Mouse (Mus musculus) midbrain, embryonic 14.5 days (tissue): ENCODE results near the gene Ptprj. TPM values are rescaled to one million over a fixed set of nuclear protein-coding genes. Genes with fewer than 3 reads are reported as not detected.
"Not testable (repeated sequence)": the region's sequence is repeated elsewhere in the genome, so short reads cannot be mapped to it uniquely, and the experiment has no call there.

Experiments used
- ATAC-seq: fragments of 200-750 bp; cut with Nextera tagmentation; 2 replicates; pipeline ENCODE4 v1.8.0; 2017; ENCODE audit warnings: moderate number of reproducible peaks, moderate library complexity; ENCODE audit not compliant: low FRiP score, low TSS enrichment
- DNase-seq: peaks from one replicate; pipeline ENCODE4 v3.0.0-alpha.2; 2015
- H3K27ac ChIP-seq: fragments of 300-500 bp; sonication (generic); replicated peaks from 2 replicates; pipeline ENCODE4 v1.5.1; 2014; ENCODE audit warnings: mild to moderate bottlenecking, low read depth, low read length, moderate library complexity
- H3K27me3 ChIP-seq: fragments of 300-500 bp; sonication (generic); 2 replicates; pipeline ENCODE4 v1.6.1; 2014; ENCODE audit warnings: low read length, control low read depth, mixed read lengths; ENCODE audit not compliant: control insufficient read depth, insufficient read depth
- H3K36me3 ChIP-seq: fragments of 300-500 bp; sonication (generic); 2 replicates; pipeline ENCODE4 v1.6.1; 2014; ENCODE audit warnings: low read length, control low read depth; ENCODE audit not compliant: control insufficient read depth, insufficient read depth
- H3K4me1 ChIP-seq: fragments of 300-500 bp; sonication (generic); 2 replicates; pipeline ENCODE4 v1.6.1; 2014; ENCODE audit warnings: mild to moderate bottlenecking, antibody characterized with exemption, low read length, control low read depth; ENCODE audit not compliant: control insufficient read depth, insufficient read depth
- H3K4me2 ChIP-seq: fragments of 300-500 bp; sonication (generic); 2 replicates; pipeline ENCODE4 v1.6.1; 2014; ENCODE audit warnings: mild to moderate bottlenecking, low read length, moderate library complexity
- H3K4me3 ChIP-seq: fragments of 300-500 bp; sonication (generic); replicated peaks from 2 replicates; pipeline ENCODE4 v1.5.1; 2014; ENCODE audit warnings: low read depth, low read length
- H3K9ac ChIP-seq: fragments of 300-500 bp; sonication (generic); replicated peaks from 2 replicates; pipeline ENCODE4 v1.6.1; 2014; ENCODE audit warnings: mild to moderate bottlenecking, low read length, moderate library complexity
- H3K9me3 ChIP-seq: fragments of 300-500 bp; sonication (generic); 2 replicates; pipeline ENCODE4 v1.6.1; 2016; ENCODE audit warnings: low read length, control low read depth, mixed read lengths; ENCODE audit not compliant: control insufficient read depth
- WGBS: fragments of 180-500 bp; shearing (Covaris S2); extraction: QIAGEN DNeasy Blood & Tissue Kit; methylation state at CpG from one replicate; pipeline ENCODE4 v1.1.7; 2014; 5-methylcytosine and 5-hydroxymethylcytosine counted together
- polyA plus RNA-seq: library from polyadenylated mRNA; unstranded; fragments of >200 nt; fragmentation: Nextera tagmentation; extraction: Ambion mirVana; gene quantifications from 2 replicates; pipeline ENCODE4 v1.2.1, GENCODE M21; 2014

The Ptprj gene
- polyA plus RNA-seq, 1 experiment from 2014 or later: 7.1 TPM

DNA sequence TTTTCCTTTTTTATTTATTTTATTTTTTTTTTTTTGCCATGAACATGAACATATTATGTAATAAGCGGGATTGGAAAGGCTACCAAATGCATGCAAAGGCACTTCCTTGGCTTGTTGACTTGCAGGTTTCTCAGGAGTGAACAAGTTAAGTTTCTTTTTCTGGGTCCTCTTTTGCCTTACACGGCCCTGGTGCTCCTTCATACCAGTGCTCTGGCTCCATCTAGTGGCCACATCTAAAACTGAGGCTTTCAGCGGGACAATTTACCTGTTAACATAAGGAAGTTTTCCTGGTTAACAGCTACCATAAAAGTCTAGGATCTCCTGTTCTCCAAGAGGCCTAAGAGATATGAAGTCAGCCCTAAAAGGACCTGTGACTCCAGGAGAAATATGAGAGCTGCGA, 150.7 kb downstream of the Ptprj start:
- not testable (repeated sequence) for H3K36me3 ChIP-seq

DNA sequence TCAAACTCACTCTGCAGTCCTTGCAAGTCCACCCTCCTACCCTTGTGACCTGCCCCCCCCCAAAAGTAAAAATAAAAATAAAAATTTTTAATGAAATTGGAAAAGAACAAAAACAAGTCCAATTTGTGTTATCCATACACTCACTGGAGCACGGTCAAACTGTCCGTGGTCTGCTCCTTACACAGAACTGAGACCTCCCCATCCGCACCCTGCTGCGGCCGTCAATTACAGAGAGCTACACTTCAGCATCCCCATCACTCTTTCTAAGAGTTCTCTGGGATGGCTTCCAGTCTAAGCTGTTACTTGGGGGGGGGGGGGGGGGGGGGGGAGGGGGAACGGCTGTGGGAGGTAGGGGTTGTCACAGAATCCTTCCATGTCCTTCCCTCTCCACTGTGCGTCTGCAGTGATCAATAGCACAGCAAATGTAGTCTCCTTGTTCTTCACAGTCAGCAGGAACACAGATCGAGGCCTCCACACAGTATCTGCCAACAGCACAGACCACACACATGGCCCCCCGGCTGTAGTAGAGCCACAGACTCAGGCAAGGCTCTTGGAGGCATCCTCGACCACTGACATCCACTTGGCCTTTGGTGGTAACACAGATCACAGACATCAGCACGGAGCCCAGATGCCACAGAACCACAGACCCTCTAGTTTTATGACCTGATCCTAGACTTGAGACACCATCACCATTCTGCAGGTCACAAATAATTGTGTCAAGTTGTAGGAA, 151.3 kb downstream of the Ptprj start:
- not testable (repeated sequence) for H3K4me3 ChIP-seq, H3K27ac ChIP-seq, H3K36me3 ChIP-seq, H3K9me3 ChIP-seq, H3K9ac ChIP-seq, ATAC-seq, H3K27me3 ChIP-seq, H3K4me2 ChIP-seq, DNase-seq, H3K4me1 ChIP-seq
- no CpG with 5 or more reads among the region's 11 CpGs for WGBS

More for the DNA sequence above, 150.7 kb downstream of the Ptprj start:
- peak; percentile 46; the same call in 1 of the 2 replicates for ATAC-seq
- H3K9ac ChIP-seq, H3K4me1 ChIP-seq, H3K4me2 ChIP-seq, DNase-seq, H3K27ac ChIP-seq, H3K27me3 ChIP-seq, H3K4me3 ChIP-seq, H3K9me3 ChIP-seq: not testable (repeated sequence)
- WGBS: no CpG with 5 or more reads among the region's 4 CpGs

DNA sequence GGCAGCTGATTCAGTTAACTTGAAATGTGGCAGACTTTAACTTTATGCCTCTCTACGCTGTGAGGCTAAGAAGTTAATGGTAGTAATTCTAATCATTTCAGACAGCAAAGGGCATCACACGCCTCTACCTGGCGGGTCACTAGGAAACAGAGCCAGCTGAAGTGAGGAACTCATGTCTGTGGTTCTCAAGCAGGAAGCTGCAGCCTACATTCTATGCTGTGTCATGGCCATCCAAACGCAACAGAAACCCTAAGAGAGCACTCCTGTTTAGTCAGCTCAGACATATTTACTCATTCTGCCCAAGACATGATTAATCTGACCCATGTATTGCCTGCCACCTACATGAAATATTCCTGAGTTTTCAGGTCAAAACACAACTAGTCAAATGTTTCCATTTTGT, 155.5 kb downstream of the Ptprj start:
- not testable (repeated sequence) for H3K4me3 ChIP-seq, H3K27ac ChIP-seq, H3K36me3 ChIP-seq, DNase-seq, H3K9ac ChIP-seq, ATAC-seq, H3K9me3 ChIP-seq, H3K4me1 ChIP-seq, H3K4me2 ChIP-seq, H3K27me3 ChIP-seq
- no CpG with 5 or more reads among the region's 4 CpGs for WGBS

DNA sequence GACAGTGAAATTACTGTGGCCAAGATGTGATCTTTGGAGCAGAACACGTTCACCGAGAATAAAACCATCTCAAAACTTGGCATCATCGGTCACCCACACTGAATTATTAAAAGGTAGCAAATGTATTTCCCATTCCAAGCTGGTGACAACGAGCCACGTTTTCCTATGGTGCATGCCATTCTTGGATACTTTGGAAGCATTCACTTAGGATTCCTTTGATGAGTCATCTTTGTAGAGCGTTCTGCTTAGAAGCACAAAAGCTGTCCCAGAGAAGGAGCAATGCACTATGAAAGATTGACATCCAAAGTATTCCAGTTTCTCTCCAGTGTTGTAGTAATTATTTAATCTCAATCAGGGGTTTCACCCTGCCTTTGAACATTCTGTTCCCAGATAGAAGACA, 158.2 kb downstream of the Ptprj start:
- H3K27me3 ChIP-seq, H3K27ac ChIP-seq, H3K36me3 ChIP-seq, DNase-seq, H3K9ac ChIP-seq, H3K9me3 ChIP-seq, H3K4me2 ChIP-seq, H3K4me3 ChIP-seq, ATAC-seq, H3K4me1 ChIP-seq: not testable (repeated sequence)
- WGBS: 82% methylated on average over 6 of the region's 6 CpGs

DNA sequence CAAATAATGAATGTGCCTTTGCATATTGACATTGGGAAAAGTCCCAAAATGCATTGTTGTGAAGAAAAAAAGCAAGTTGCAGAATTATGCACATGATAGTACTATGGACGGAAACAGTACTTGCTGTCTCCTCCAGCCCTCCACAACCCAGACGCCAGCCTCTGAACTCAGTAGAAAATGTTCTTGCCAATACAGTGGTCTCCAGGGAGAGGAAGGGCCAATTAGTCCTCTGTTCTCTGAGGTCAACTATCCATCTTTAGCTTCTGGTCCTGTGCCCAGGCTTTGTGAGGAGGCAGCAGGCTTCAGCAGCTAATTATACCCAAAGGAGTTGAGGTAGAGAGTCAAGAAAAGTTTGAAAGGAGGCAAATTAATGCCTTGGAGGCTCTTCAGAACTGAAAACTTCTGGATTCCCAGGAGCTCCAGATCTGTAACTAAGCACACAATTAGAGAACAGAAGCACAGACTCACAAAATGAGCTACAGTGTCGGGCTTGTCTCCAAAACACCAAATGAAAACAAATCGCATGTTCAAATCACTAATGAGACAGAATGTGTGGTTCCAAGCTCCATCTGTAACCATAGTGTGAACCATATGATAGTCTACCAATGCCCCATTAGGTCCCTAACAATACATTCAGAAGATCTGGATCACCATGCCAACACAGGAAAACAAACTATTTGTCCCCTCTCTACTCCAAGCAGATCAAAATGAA, 166.2 kb downstream of the Ptprj start:
- H3K27me3 ChIP-seq, H3K4me2 ChIP-seq, H3K9ac ChIP-seq, H3K4me1 ChIP-seq, H3K9me3 ChIP-seq, H3K36me3 ChIP-seq, H3K27ac ChIP-seq, DNase-seq, ATAC-seq, H3K4me3 ChIP-seq: not testable (repeated sequence)
- 75% methylated on average over 4 of the region's 4 CpGs for WGBS

DNA sequence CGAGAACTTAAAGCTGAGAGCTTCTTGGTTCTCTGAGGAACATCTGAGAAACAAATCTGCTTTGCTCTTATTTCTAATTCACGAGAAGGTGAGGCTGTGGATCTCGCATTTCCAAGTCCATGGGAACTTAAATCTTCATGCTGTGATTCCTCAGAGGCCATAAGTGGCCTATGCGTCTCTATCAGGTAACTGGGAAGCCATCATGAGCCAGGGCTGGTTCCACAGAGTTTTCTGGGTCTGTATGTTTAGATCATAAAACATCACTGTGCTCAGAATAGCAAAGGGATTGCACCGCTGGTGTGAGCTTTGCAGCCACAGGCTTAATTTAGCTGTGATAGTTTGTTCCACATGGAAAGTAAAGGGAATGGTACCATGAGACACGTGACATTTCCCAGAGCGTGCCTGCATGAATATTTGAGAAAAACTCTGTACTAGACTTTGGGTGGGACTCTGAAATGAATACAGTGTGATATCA, 181.8 kb downstream of the Ptprj start, which contains the start of gene Olfr1274-ps:
Gene Olfr1274-ps (plus strand): TSS at position 51 of the 475 bp plus-strand sequence.
- H3K9me3 ChIP-seq, H3K9ac ChIP-seq, ATAC-seq, H3K4me3 ChIP-seq, H3K4me2 ChIP-seq, H3K4me1 ChIP-seq, H3K27me3 ChIP-seq, H3K27ac ChIP-seq, H3K36me3 ChIP-seq, DNase-seq: not testable (repeated sequence)
- 83% methylated on average over 5 of the region's 7 CpGs for WGBS

Other genes with a start within 250 kb of the Ptprj start
- not detected in 2 replicates for gene Olfr1274-ps, start 182.0 kb downstream of the Ptprj start, polyA plus RNA-seq
- gene Nup160, start 96.6 kb upstream of the Ptprj start, polyA plus RNA-seq: 23.7 and 32.0 TPM in 2 replicates
- gene Fnbp4, start 164.7 kb upstream of the Ptprj start, polyA plus RNA-seq: 86.3 and 113 TPM in 2 replicates
- 0.26 and 0.30 TPM in 2 replicates for gene Agbl2, start 202.1 kb upstream of the Ptprj start, polyA plus RNA-seq